Mouse (Mus musculus): ENCODE data around the gene Tktl1. TPM values are rescaled to one million over a fixed set of nuclear protein-coding genes. Genes with fewer than 3 reads are reported as not detected.
"Not testable (repeated sequence)": the region's sequence is repeated elsewhere in the genome, so short reads cannot be mapped to it uniquely, and the experiment has no call there.

The Tktl1 gene
- polyA plus RNA-seq (2012; rRNA removed) = 0.07 and 0.11 TPM in 2 replicates

DNA sequence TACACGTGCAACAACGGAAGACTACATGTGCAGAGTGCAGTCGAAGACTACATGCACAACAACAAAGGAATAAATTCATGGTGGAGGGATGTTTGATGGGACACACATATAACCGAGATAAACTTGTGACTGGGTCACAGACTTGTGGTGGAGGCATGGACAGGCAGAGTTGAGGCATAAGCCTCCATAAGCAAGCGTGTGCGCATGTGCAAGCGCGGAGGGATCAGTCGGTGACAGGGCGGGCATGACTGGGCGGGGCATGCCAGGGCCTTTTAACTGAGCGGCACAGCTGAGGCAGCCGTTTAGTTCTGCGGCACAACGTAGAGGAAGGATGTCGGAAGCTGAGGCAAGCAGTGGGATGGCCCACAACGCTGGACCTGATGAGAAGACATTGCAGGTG is at the start of gene Tktl1:
Gene Tktl1, plus strand, starts transcription at position 301 of the 400 bp plus-strand sequence.
- Histone ChIP-seq H3K4me3 (ENCODE audit: extremely low read depth, insufficient read depth, insufficient read length) (no peak within 1 kb of the TSS), H3K27ac (ENCODE audit: insufficient read depth, low read length) (no peak within 1 kb of the TSS), H3K36me3 (ENCODE audit: control insufficient read depth, insufficient read depth, low read length) (no peaks in the 10 kb centered on the region), H3K27me3 (ENCODE audit: control insufficient read depth, insufficient read depth, low read length) (no peaks in the 10 kb centered on the region), H3K4me1 (ENCODE audit: control insufficient read depth, insufficient read depth, insufficient read length) (no peaks in the 10 kb centered on the region)
- 89% methylated on average over 17 of the region's 17 CpGs for WGBS
- no peak for TF ChIP-seq POLR2A (IDR thresholded peaks at IDR 0.05; ENCODE audit: low read depth, low read length)
- TF ChIP-seq CTCF (IDR thresholded peaks at IDR 0.05; ENCODE audit: extremely low read depth, insufficient read depth, insufficient read length, insufficient replicate concordance) = no peak
- no peak for DNase-seq (ENCODE audit: low read depth in 1 of 2, low spot score in 2 of 2)

DNA sequence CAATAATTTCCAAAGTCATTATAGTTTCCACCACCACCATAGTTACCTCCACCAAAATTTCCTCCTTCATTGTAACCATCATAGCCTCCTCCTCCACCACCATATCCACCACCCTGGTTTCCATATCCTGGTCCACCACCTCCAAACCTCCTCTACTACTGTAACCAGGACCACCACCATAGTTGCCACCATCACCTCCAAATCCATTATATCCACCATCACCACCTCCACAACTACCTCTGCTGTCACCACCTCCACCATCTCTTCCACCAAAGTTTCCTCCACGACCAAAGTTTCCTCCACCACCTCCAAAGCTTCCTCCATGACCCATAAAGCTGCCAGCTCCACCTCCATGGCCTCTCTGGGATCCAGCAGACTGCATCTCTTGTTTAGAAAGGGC is 41.8 kb upstream of the Tktl1 start, which contains the start of gene Mecp2:
Gene Mecp2, minus strand, starts transcription at position 101 of the 400 bp plus-strand sequence.
- H3K27me3 ChIP-seq (ENCODE audit: control insufficient read depth, insufficient read depth, low read length); H3K4me1 ChIP-seq (ENCODE audit: control insufficient read depth, insufficient read depth, insufficient read length); H3K27ac ChIP-seq (ENCODE audit: insufficient read depth, low read length); H3K4me3 ChIP-seq (ENCODE audit: extremely low read depth, insufficient read depth, insufficient read length); H3K36me3 ChIP-seq (ENCODE audit: control insufficient read depth, insufficient read depth, low read length); DNase-seq (ENCODE audit: low read depth in 1 of 2, low spot score in 2 of 2): not testable (repeated sequence)
- WGBS = 16% methylated on average over 1 of the region's 1 CpGs

- Histone ChIP-seq H3K27ac (ENCODE audit: insufficient read depth, low read length) (no peak within 1 kb of the TSS), H3K27me3 (ENCODE audit: control insufficient read depth, insufficient read depth, low read length) (no peaks in the 10 kb centered on the region), H3K4me3 (ENCODE audit: extremely low read depth, insufficient read depth, insufficient read length) (no peak within 1 kb of the TSS), H3K4me1 (ENCODE audit: control insufficient read depth, insufficient read depth, insufficient read length) (no peaks in the 10 kb centered on the region), H3K36me3 (ENCODE audit: control insufficient read depth, insufficient read depth, low read length) (no peaks in the 10 kb centered on the region)
- TF ChIP-seq CTCF (IDR thresholded peaks at IDR 0.05; ENCODE audit: extremely low read depth, insufficient read depth, insufficient read length, insufficient replicate concordance) = no peak
- no peak for TF ChIP-seq POLR2A (IDR thresholded peaks at IDR 0.05; ENCODE audit: low read depth, low read length)
- no peak for DNase-seq (ENCODE audit: low read depth in 1 of 2, low spot score in 2 of 2)
- whole genome bisulfite sequencing = 95% methylated on average over 1 of the region's 1 CpGs
Observed at GRCm38 (mm10) chrX:74167738-74168137, 9.3 kb upstream of the Tktl1 start, which contains the start of gene Tex28. Tex28 (minus strand) TSS chrX:74167838.

DNA sequence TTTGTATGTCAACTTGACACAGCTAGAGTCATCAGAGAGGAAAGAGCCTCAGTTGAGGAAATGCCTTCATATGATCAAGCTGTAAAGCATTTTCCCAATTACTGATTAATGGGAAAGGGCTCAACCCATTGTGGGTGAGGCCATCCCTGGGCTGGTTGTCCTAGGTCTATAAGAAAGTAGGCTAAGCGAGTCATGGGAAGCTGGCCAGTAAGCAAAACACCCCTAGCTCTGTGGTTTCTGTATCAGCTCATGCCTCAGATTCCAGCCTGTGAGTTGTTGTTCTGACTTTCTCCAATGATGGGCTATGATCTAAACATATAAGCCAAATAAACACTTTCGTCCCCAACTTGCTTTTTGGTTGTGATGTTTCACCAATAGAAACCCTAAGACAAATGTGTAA is 26.5 kb downstream of the Tktl1 start:
- no peaks in the 10 kb centered on the region for H3K36me3 ChIP-seq (ENCODE audit: control insufficient read depth, insufficient read depth, low read length)
- H3K4me1 ChIP-seq (ENCODE audit: control insufficient read depth, insufficient read depth, insufficient read length) = no peaks in the 10 kb centered on the region
- TF ChIP-seq CTCF (IDR thresholded peaks at IDR 0.05; ENCODE audit: extremely low read depth, insufficient read depth, insufficient read length, insufficient replicate concordance) = no peak
- TF ChIP-seq POLR2A (IDR thresholded peaks at IDR 0.05; ENCODE audit: low read depth, low read length) = no peak
- no peak overlapping the region for H3K4me3 ChIP-seq (ENCODE audit: extremely low read depth, insufficient read depth, insufficient read length)
- DNase-seq (ENCODE audit: low read depth in 1 of 2, low spot score in 2 of 2) = no peak
- H3K27ac ChIP-seq (ENCODE audit: insufficient read depth, low read length) = no peak overlapping the region
- H3K27me3 ChIP-seq (ENCODE audit: control insufficient read depth, insufficient read depth, low read length) = no peaks in the 10 kb centered on the region
- WGBS = 79% methylated on average over 2 of the region's 2 CpGs

DNA sequence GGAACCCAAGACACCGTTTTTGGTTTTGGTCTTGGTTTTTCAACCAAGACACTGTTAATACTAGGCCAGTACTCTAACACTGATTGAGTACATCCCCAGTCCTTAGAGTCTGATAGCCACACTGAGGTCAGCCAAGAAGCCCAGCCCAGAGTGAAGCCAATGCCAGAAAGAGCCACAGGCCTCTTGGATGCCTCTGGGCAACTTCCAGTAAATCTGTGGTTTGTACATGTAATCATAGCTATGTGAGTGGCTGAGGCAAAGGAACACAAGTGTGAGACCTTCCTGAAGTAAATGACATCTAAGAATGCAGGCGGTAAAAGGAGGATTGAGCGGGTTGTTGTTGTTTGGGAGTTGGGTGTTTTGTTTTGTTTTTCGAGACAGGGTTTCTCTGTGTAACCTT is 41.4 kb downstream of the Tktl1 start:
- Histone ChIP-seq H3K27me3 (ENCODE audit: control insufficient read depth, insufficient read depth, low read length) (no peaks in the 10 kb centered on the region), H3K36me3 (ENCODE audit: control insufficient read depth, insufficient read depth, low read length) (peaks cover 4% of the 10 kb centered on the region), H3K4me3 (ENCODE audit: extremely low read depth, insufficient read depth, insufficient read length) (no peak overlapping the region), H3K4me1 (ENCODE audit: control insufficient read depth, insufficient read depth, insufficient read length) (no peaks in the 10 kb centered on the region), H3K27ac (ENCODE audit: insufficient read depth, low read length) (no peak overlapping the region)
- DNase-seq (ENCODE audit: low read depth in 1 of 2, low spot score in 2 of 2) = no peak
- WGBS = 90% methylated on average over 4 of the region's 4 CpGs
- TF ChIP-seq POLR2A (IDR thresholded peaks at IDR 0.05; ENCODE audit: low read depth, low read length) = no peak
- no peak for TF ChIP-seq CTCF (IDR thresholded peaks at IDR 0.05; ENCODE audit: extremely low read depth, insufficient read depth, insufficient read length, insufficient replicate concordance)

DNA sequence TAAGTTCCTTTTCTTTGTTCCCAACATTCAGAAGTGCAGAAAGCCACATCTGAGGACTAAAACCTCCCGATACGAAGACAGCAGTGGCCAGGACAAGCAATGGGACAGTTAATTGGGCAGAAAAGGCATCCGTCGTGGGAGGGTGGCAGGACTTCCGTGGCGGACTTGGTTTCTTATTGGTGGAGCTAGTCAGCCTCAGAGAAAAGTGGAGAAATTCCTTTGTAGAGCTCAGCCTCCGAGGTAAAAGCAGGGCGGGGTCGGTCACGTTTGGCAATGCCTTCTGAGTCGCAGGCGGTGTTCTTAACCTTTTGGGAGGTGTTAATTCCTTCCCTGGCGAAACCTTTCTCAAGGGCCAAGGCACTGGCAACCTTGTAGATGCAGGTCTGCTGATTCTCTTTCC is 42.4 kb downstream of the Tktl1 start:
- no peak for DNase-seq (ENCODE audit: low read depth in 1 of 2, low spot score in 2 of 2)
- Histone ChIP-seq H3K27ac (ENCODE audit: insufficient read depth, low read length) (no peak overlapping the region; the same call in 1 of the 2 replicates), H3K27me3 (ENCODE audit: control insufficient read depth, insufficient read depth, low read length) (no peaks in the 10 kb centered on the region), H3K36me3 (ENCODE audit: control insufficient read depth, insufficient read depth, low read length) (peaks cover 9% of the 10 kb centered on the region), H3K4me1 (ENCODE audit: control insufficient read depth, insufficient read depth, insufficient read length) (no peaks in the 10 kb centered on the region), H3K4me3 (ENCODE audit: extremely low read depth, insufficient read depth, insufficient read length) (no peak overlapping the region)
- WGBS = 77% methylated on average over 13 of the region's 13 CpGs
- TF ChIP-seq CTCF (IDR thresholded peaks at IDR 0.05; ENCODE audit: extremely low read depth, insufficient read depth, insufficient read length, insufficient replicate concordance) = no peak
- no peak for TF ChIP-seq POLR2A (IDR thresholded peaks at IDR 0.05; ENCODE audit: low read depth, low read length)

- H3K4me1 ChIP-seq (ENCODE audit: control insufficient read depth, insufficient read depth, insufficient read length); H3K4me3 ChIP-seq (ENCODE audit: extremely low read depth, insufficient read depth, insufficient read length): not testable (repeated sequence)
Observed at GRCm38 (mm10) chrX:74220099-74220498, 43.0 kb downstream of the Tktl1 start.

More at GRCm38 (mm10) chrX:74220099-74220498, 43.0 kb downstream of the Tktl1 start:
- not testable (repeated sequence) for DNase-seq (ENCODE audit: low read depth in 1 of 2, low spot score in 2 of 2); H3K27me3 ChIP-seq (ENCODE audit: control insufficient read depth, insufficient read depth, low read length); H3K27ac ChIP-seq (ENCODE audit: insufficient read depth, low read length)
- whole genome bisulfite sequencing = 52% methylated on average over 1 of the region's 1 CpGs
- peaks cover 12% of the 10 kb centered on the region for H3K36me3 ChIP-seq (ENCODE audit: control insufficient read depth, insufficient read depth, low read length)

Data from spleen, adult 2 months (tissue).